Mouse (Mus musculus) spleen, postnatal 4 days (tissue): Measurements from ENCODE around the gene Slit1.
A peak's percentile ranks its signal among the peaks of the same experiment; 100 is the strongest.

ENCODE experiments used
- DNase-seq, 2 experiments: peaks; one replicate each; pipeline ENCODE4 v3.0.0; 2022; ENCODE audit warnings: low spot score in 2 of 2

Slit1 gene

DNA sequence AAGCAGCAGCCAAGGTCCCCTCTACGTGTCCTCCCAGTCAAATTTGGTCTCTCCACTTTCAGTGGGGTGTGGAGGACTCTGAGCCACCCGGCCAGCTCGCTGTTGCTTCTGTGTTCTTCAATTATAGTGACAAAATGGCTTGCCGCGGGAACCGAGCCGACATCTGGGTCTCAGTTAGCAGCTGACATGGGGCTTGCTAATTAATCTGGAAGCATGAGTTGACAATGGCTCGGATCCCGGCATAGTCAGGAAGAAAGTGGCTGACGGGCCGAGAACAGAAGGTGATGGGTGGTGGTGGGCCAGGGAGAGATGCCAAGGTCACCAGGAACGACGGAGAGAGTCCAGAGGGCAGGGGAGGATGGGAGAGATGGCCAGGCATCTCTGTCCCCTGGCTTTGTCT is 55.2 kb downstream of the Slit1 start:
- no peak for DNase-seq

GRCm38 (mm10) chr19:41687836-41688235 is 55.6 kb downstream of the Slit1 start:
- DNase-seq, result no peak

GRCm38 (mm10) chr19:41686194-41686593 is 57.3 kb downstream of the Slit1 start:
- DNase-seq, result no peak

DNA sequence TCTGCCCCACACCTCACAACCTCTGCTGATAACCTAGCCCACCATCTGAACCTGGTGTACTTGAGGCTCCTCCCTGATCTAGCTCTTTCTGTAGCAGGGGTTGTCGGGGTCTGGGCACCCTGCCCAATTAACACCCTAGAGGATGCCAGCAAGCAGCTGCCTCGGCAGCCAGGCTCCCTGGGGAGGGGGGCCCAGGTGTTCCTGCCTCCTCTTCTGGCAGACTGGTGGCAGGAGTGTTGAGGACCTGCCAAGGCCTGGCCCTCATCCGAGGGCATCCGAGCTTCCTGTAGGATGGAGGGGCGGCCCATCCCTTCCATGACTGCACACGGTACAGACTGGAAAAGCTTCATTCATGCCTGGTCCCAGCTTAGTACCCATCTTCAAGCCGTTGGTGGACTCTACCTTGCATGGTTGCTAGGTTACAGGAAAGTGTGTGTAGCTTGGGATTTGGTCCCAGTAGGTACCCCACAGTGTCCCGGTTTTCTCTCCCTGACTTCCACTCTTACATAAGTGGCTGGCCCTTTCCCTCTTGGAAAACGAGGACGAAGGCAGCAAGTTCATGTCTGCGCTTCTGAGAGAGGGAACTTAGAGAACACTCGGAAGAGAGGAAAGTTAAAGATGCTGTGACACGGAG is 57.9 kb downstream of the Slit1 start:
- DNase-seq, result no peak

DNA sequence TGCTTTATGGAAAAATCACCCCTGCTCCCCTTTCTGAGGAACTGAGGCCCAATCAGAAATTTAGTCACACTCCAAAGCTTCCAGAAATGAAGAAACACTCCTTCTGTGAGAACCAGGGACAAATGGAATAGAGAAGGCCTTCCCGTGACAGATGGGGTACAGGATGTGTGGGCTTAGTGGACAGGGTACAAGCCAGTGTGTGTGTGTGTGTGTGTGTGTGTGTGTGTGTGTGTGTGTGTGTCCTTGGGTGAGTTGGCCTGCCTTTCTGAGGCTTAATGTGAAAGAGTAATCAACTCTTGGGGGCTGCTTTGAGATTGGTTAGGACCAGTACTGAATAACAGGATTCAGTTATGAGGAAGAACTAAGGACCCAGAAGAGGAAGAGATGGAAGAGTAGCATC is 58.6 kb downstream of the Slit1 start:
- DNase-seq, result no peak

DNA sequence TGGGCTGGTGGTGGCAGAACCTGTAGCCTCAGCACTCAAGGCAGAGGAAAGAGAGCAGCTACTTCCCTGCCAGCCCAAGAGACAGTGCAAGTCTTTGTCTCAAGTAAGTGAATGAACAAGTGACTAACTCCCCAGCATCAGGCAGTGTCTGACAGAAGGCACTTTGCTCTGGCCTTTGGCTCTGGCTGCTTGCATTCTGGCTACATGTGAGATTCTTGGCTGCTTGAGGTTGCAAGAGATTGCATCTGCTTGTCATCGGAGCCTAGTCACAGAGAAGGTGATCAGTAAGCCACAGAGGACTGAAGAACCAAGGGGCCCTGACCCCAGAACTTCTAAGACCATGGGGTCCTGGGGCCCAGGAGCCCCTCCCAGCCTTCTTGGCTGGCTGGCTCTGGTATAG is 59.5 kb downstream of the Slit1 start:
- no peak for DNase-seq

DNA sequence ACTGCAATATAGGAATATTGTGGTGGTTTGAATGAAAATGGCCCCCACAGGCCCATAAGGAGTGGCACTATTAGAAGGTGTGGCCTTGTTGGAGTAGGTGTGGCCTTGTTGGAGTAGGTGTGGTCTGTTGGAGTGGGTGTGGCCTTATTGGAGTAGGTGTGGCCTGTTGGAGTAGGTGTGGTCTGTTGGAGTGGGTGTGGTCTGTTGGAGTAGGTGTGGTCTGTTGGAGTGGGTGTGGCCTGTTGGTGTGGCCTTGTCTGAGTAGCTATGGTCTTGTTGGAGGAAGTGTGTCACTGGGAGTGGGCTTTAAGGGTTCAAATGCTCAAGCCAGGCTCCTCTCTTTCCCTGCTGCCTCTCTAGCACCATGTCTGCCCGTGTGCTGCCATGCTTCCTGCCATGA is 63.2 kb downstream of the Slit1 start:
- no peak for DNase-seq

- DNase-seq, result no peak
Observed at GRCm38 (mm10) chr19:41679028-41679427, 64.4 kb downstream of the Slit1 start.

DNA sequence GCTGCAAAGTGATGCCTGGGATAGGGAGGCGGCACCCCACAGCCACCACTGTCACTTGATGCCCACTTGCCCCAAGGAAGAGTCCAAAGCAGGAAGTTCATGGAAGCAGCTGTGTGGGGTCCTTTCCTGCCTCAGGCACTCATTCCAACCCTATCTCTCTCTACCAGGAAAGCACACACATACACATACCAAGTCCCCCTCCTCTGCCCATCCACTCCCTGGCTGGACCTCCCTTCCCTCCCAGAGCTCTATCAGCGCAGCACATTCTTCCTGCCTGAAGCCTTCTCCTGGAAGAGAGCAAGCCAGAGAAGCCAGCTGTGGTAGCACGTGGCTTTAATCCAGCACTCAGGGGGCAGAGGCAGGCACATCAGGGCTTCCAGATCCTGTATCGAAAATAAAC is 65.9 kb downstream of the Slit1 start:
- DNase-seq, result no peak

- DNase-seq, result no peak
Observed at GRCm38 (mm10) chr19:41675583-41675982, 67.9 kb downstream of the Slit1 start.

DNA sequence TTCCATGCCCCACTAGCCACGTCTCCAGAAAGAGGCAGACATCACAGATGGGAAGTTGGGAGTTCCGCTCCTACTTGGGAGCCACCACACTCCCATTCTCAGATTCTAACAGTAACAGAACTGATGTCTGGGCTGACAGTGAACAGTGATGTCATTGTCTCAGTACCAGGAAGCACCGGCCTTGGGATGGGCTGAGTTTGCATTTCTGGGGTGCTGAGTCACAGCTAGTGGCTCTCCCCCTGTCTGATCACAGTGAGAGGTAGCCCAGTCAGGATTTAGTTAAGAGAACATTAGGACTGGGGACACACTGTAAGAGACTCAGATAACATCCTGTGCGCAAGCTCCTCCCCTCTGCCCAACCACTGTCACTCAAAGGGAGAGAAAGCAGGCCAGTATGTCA is 69.1 kb downstream of the Slit1 start:
- DNase-seq, result no peak

DNA sequence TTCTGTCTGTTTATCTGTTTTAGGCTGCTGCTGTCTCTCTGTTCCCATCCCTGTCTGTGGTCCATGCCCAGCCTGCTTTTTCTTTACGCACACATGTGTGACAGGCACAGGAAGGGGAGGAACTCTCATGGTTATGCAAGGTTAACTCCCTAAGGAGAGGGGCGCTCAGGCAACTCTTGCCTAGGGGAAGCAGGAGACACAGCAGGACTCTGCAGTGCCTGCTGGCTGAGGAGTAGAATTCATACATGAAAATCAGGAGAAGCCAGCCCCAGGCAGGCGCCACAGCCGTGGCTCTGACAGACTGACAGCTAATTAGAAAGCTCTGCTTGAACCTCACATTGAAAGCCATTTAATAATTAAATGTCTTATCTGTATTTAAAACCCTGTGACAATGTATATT is 70.6 kb downstream of the Slit1 start:
- DNase-seq, result no peak

DNA sequence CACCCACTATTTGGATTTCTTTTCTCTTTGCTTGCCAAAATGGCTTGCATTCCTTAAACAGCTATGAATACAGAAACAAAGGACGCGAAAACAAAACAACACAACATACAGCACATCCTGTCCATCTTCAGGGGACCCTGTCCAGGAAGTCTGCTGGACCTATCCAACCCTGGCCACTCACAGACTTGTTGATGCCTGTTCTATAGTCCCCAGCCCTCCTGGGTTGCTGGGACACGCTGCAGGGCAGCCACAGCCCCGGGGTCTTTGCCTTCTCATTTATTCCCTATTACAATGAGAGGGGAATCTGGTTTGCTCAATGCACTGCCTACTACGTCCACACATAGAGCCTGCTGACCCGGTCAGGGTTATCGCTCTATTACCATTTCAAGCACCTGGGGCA is 72.5 kb downstream of the Slit1 start:
- no peak for DNase-seq

DNA sequence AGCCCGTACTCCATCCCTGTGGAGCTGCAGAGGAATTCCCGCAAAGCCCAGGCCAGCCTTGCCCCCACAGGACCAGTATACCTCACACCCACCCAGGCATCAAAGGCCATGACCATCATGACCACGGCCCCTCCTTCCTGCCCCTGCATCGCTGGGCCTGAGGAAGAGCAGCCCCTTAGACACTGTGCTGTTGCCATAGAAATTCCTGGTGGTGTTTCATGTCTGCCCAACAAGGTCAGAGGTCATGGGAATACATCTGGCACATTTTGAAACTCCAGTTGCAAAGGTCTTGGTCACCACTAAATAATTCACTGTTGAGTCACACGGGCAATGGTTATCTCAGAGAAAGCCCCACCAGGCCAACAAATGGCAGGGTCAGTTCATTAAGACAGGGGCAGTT is 73.0 kb downstream of the Slit1 start:
- no peak for DNase-seq

DNA sequence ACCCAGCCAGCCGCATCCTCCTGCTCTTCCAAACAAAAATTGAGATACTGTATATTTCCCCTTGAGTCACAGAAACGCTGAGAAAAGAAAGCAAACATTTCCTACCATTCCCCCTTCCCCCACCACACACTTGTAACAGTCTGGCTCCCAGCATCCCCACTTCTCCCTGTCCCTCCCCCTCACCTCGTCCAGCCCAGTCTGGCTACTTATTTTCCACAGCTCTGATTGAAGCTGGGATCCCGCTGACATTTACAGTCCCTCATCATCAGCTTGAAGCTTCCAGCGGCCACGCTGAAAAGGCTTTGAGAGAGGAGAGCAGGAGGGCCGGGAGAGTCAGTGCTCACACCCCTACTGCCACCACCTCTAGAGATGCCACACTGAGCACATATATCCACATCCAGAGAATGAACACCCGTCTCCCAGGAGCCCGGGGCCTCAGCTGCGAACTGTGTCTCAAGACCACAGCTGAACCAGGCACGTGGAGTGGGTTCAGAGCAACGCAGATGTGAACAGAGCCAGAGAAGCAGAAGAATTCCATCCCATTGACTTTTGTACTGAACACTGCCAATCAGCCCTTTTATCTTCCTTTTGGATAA is 73.6 kb downstream of the Slit1 start:
- DNase-seq, result no peak

DNA sequence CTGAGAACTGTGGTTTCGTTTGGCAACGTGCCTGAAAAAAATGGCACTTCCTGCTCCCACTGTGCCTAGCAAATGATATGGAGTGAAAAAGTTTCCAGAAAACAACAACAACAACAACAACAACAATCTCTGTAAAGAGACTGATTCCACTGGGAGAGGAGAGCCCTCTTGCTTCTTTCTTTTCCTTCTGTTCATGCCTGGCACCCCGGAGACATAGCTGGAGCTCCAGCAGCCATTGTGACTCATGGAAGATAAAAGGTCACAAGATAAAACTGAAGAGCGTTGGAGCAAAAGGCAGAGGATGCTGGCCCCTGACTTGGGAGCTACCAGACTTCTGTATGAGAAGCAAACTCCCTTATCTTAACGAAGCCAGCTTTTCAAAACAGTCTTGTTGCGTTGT is 75.9 kb downstream of the Slit1 start:
- DNase-seq, result no peak

GRCm38 (mm10) chr19:41665941-41666340 is 77.5 kb downstream of the Slit1 start:
- no peak for DNase-seq

GRCm38 (mm10) chr19:41663506-41664242 is 79.8 kb downstream of the Slit1 start:
- DNase-seq, result no peak

- no peak for DNase-seq
Observed at GRCm38 (mm10) chr19:41661466-41661865, 82.0 kb downstream of the Slit1 start.

- peak; percentile 31 to 74 for DNase-seq
Observed at GRCm38 (mm10) chr19:41660999-41661374, 82.5 kb downstream of the Slit1 start.

DNA sequence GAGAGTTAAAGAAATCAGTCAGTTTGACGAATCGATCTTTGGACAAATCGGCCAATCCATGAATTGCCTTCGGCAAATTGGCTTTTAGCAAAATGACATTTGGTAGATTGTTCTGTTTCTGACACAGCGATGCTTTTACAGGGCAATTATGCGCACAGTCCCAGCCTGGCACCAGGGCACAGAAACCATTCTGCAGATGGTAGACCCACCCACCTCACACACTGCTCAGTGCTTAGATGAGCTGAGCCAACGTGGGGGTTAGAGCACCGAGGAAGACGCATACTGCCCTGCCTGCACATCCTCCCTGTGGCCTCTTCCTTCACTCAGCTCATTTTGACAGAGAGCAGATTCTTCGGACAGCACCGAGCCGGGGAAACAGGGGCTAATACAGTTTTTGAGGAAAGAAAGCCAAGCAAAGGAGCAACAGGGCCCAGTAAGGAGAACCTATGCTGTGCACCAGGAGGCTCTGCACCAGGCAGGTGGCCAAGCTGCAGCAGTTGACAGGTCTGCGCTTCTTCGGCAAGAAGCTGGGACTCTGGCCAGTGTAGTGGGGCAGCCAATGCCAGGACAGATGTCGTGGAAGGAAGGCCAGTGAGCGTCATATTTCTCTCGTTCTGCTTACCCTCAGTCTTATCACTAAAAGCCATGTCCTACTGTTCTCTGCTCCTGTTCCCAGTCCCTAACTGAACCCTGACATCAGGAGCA is 83.0 kb downstream of the Slit1 start:
- DNase-seq, result no peak

GRCm38 (mm10) chr19:41657446-41657845 is 86.0 kb downstream of the Slit1 start:
- no peak for DNase-seq

- no peak for DNase-seq
Observed at GRCm38 (mm10) chr19:41656671-41657070, 86.8 kb downstream of the Slit1 start.
